Mouse (Mus musculus) liver, postnatal 0 days (tissue): ENCODE measurements around the gene Mxd4.

Source experiments
- CTCF ChIP-seq: sonication (generic); IDR thresholded peaks from 2 replicates; pipeline ENCODE4 v1.5.1; 2016; ENCODE audit warnings: antibody characterized with exemption, low read depth
- EP300 ChIP-seq: IDR thresholded peaks from 2 replicates; pipeline ENCODE4 v1.6.1; 2016; ENCODE audit warnings: antibody characterized with exemption, low read depth, mild to moderate bottlenecking

GRCm38 (mm10) chr5:34177821-34178220, 9.7 kb downstream of the Mxd4 start:
- TF ChIP-seq CTCF (no peak), EP300 (no peak)
